Mouse (Mus musculus) forebrain, postnatal 0 days (tissue): ENCODE measurements around the gene Ncapd3. TPM values are rescaled to one million over a fixed set of nuclear protein-coding genes. Genes with fewer than 3 reads are reported as not detected.

ENCODE experiments used
- ATAC-seq: fragments of 200-750 bp; cut with Nextera tagmentation; 2 replicates; pipeline ENCODE4 v1.8.0; 2017; ENCODE audit warnings: mild to moderate bottlenecking, moderate library complexity
- DNase-seq: peaks from one replicate; pipeline ENCODE4 v3.0.0-alpha.2; 2015
- H3K27ac ChIP-seq: fragments of 300-500 bp; sonication (generic); 2 replicates; pipeline ENCODE4 v1.5.1; 2014; ENCODE audit warnings: low read depth, mild to moderate bottlenecking, antibody characterized with exemption, low read length, moderate library complexity, mixed read lengths
- H3K27me3 ChIP-seq: fragments of 300-500 bp; sonication (generic); 2 replicates; pipeline ENCODE4 v1.6.1; 2014; ENCODE audit warnings: mild to moderate bottlenecking, low read length, mixed read lengths; ENCODE audit not compliant: insufficient read depth
- H3K36me3 ChIP-seq: fragments of 300-500 bp; sonication (generic); 2 replicates; pipeline ENCODE4 v1.6.1; 2014; ENCODE audit warnings: mild to moderate bottlenecking, moderate library complexity; ENCODE audit not compliant: insufficient read depth
- H3K4me1 ChIP-seq: fragments of 300-500 bp; sonication (generic); 2 replicates; pipeline ENCODE4 v1.6.1; 2014; ENCODE audit warnings: antibody characterized with exemption; ENCODE audit not compliant: insufficient read depth
- H3K4me2 ChIP-seq: fragments of 300-500 bp; sonication (generic); 2 replicates; pipeline ENCODE4 v1.6.1; 2014; ENCODE audit warnings: low read depth, mild to moderate bottlenecking, moderate library complexity
- H3K4me3 ChIP-seq: fragments of 300-500 bp; sonication (generic); 2 replicates; pipeline ENCODE4 v1.5.1; 2014; ENCODE audit warnings: low read depth, low read length, mixed read lengths
- H3K9ac ChIP-seq: fragments of 300-500 bp; sonication (generic); 2 replicates; pipeline ENCODE4 v1.6.1; 2014; ENCODE audit warnings: mild to moderate bottlenecking
- H3K9me3 ChIP-seq: fragments of 300-500 bp; sonication (generic); 2 replicates; pipeline ENCODE4 v1.6.1; 2016; ENCODE audit warnings: low read length
- CTCF ChIP-seq: sonication (generic); IDR thresholded peaks from 2 replicates; pipeline ENCODE4 v1.5.1; 2016; ENCODE audit warnings: antibody characterized with exemption, control low read depth, low read depth
- WGBS: fragments of 180-500 bp; shearing (Covaris S2); extraction: QIAGEN DNeasy Blood & Tissue Kit; methylation state at CpG from one replicate; pipeline ENCODE4 v1.1.7; 2014; 5-methylcytosine and 5-hydroxymethylcytosine counted together
- polyA plus RNA-seq: library from polyadenylated mRNA; unstranded; fragments of >200 nt; fragmentation: Nextera tagmentation; extraction: Ambion mirVana; gene quantifications from 2 replicates; pipeline ENCODE4 v1.2.1, GENCODE M21; 2015
- total RNA-seq: library from RNA; depleted of rRNA; stranded (reverse); fragments of >200 nt; gene quantifications from 2 replicates; pipeline ENCODE4 v1.2.3, GENCODE M21; 2014

The Ncapd3 gene
- total and polyA plus RNA-seq, 2 experiments from 2014 or later: 6.2 to 23.1 TPM

- Histone ChIP-seq H3K4me2 (peak overlapping the region; percentile 80), H3K9ac (peak overlapping the region; percentile 96), H3K27me3 (no peaks in the 10 kb centered on the region), H3K27ac (peak overlapping the region; percentile 96; the same call in 1 of the 2 replicates), H3K4me1 (peaks cover 32% of the 10 kb centered on the region), H3K36me3 (no peaks in the 10 kb centered on the region), H3K4me3 (peak overlapping the region; percentile 92), H3K9me3 (no peaks in the 10 kb centered on the region)
- DNase-seq: no peak
- TF ChIP-seq CTCF: no peak
- ATAC-seq: no peak
- WGBS: 1% methylated on average over 17 of the region's 17 CpGs
These were observed 757 bp downstream of the Ncapd3 start for GRCm38 (mm10) chr9:27030763-27031100.

GRCm38 (mm10) chr9:27043892-27044291 is 13.9 kb downstream of the Ncapd3 start:
- no peak overlapping the region for H3K4me2 ChIP-seq
- no peak overlapping the region for H3K27ac ChIP-seq
- H3K4me3 ChIP-seq: no peak overlapping the region
- no peak overlapping the region for H3K9ac ChIP-seq
- H3K4me1 ChIP-seq: no peaks in the 10 kb centered on the region
- 94% methylated on average over 5 of the region's 5 CpGs for WGBS
- ATAC-seq (no peak), DNase-seq (no peak)
- H3K9me3 ChIP-seq: no peaks in the 10 kb centered on the region
- no peak for TF ChIP-seq CTCF
- H3K27me3 ChIP-seq: no peaks in the 10 kb centered on the region
- H3K36me3 ChIP-seq: peaks cover 68% of the 10 kb centered on the region

GRCm38 (mm10) chr9:27049492-27049891 is 19.5 kb downstream of the Ncapd3 start:
- Histone ChIP-seq H3K36me3 (peaks cover 54% of the 10 kb centered on the region), H3K9me3 (no peaks in the 10 kb centered on the region), H3K9ac (no peak overlapping the region), H3K27ac (no peak overlapping the region), H3K4me2 (no peak overlapping the region), H3K27me3 (no peaks in the 10 kb centered on the region), H3K4me3 (no peak overlapping the region), H3K4me1 (no peaks in the 10 kb centered on the region)
- DNase-seq (peak; percentile 15), ATAC-seq (no peak)
- TF ChIP-seq CTCF: peak; percentile 57
- 81% methylated on average over 2 of the region's 2 CpGs for WGBS

GRCm38 (mm10) chr9:27058341-27058740 is 28.4 kb downstream of the Ncapd3 start:
- DNase-seq (no peak), ATAC-seq (no peak)
- Histone ChIP-seq H3K9ac (no peak overlapping the region), H3K27me3 (no peaks in the 10 kb centered on the region), H3K9me3 (no peaks in the 10 kb centered on the region), H3K36me3 (peaks cover 69% of the 10 kb centered on the region), H3K4me2 (no peak overlapping the region), H3K27ac (no peak overlapping the region), H3K4me3 (no peak overlapping the region), H3K4me1 (no peaks in the 10 kb centered on the region)
- TF ChIP-seq CTCF: no peak
- 96% methylated on average over 5 of the region's 5 CpGs for WGBS

GRCm38 (mm10) chr9:27070895-27071294 is 40.9 kb downstream of the Ncapd3 start:
- Histone ChIP-seq H3K4me3 (no peak overlapping the region), H3K9ac (no peak overlapping the region), H3K27ac (no peak overlapping the region), H3K4me1 (no peaks in the 10 kb centered on the region), H3K36me3 (peaks cover 58% of the 10 kb centered on the region), H3K4me2 (no peak overlapping the region), H3K9me3 (no peaks in the 10 kb centered on the region), H3K27me3 (no peaks in the 10 kb centered on the region)
- TF ChIP-seq CTCF: no peak
- DNase-seq (no peak), ATAC-seq (no peak)
- WGBS: 94% methylated on average over 4 of the region's 4 CpGs

- Histone ChIP-seq H3K9me3 (no peaks in the 10 kb centered on the region), H3K4me2 (no peak overlapping the region), H3K4me3 (no peak overlapping the region), H3K36me3 (peaks cover 45% of the 10 kb centered on the region), H3K4me1 (no peaks in the 10 kb centered on the region), H3K27ac (no peak overlapping the region), H3K9ac (no peak overlapping the region), H3K27me3 (no peaks in the 10 kb centered on the region)
- WGBS: 75% methylated on average over 1 of the region's 1 CpGs
- peak; percentile 58 for TF ChIP-seq CTCF
- DNase-seq (peak; percentile 39), ATAC-seq (no peak)
These were observed 44.7 kb downstream of the Ncapd3 start for GRCm38 (mm10) chr9:27074677-27075076.

GRCm38 (mm10) chr9:27075812-27076211 is 45.8 kb downstream of the Ncapd3 start:
- DNase-seq (no peak), ATAC-seq (no peak)
- no peak overlapping the region for H3K9ac ChIP-seq
- no peak overlapping the region for H3K4me2 ChIP-seq
- H3K9me3 ChIP-seq: no peaks in the 10 kb centered on the region
- no peaks in the 10 kb centered on the region for H3K4me1 ChIP-seq
- H3K4me3 ChIP-seq: no peak overlapping the region
- H3K27me3 ChIP-seq: no peaks in the 10 kb centered on the region
- H3K27ac ChIP-seq: no peak overlapping the region
- peaks cover 40% of the 10 kb centered on the region for H3K36me3 ChIP-seq
- no peak for TF ChIP-seq CTCF

GRCm38 (mm10) chr9:27086256-27086655 is 56.3 kb downstream of the Ncapd3 start:
- Histone ChIP-seq H3K9me3 (no peaks in the 10 kb centered on the region), H3K36me3 (peaks cover 62% of the 10 kb centered on the region), H3K27ac (no peak overlapping the region), H3K4me3 (no peak overlapping the region), H3K4me1 (0 out of 2 replicates have a peak, but pooled peaks cover 3% of the 10 kb centered on the region), H3K9ac (no peak overlapping the region), H3K4me2 (no peak overlapping the region), H3K27me3 (no peaks in the 10 kb centered on the region)
- TF ChIP-seq CTCF: no peak
- ATAC-seq (no peak), DNase-seq (no peak)
- 93% methylated on average over 5 of the region's 5 CpGs for WGBS
